Mouse (Mus musculus) intestine, embryonic 15.5 days (tissue): ENCODE measurements around the gene Ccdc141. TPM values are rescaled to one million over a fixed set of nuclear protein-coding genes. Genes with fewer than 3 reads are reported as not detected.
A peak's percentile ranks its signal among the peaks of the same experiment; 100 is the strongest.

Experiments
- ATAC-seq: fragments of 200-750 bp; cut with Nextera tagmentation; 2 replicates; pipeline ENCODE4 v1.8.0; 2017; ENCODE audit warnings: moderate TSS enrichment, moderate library complexity
- H3K27ac ChIP-seq: fragments of 300-500 bp; sonication (generic); 2 replicates; pipeline ENCODE4 v1.5.1; 2015; ENCODE audit warnings: mild to moderate bottlenecking, inconsistent platforms
- H3K27me3 ChIP-seq: fragments of 300-500 bp; sonication (generic); replicated peaks from 2 replicates; pipeline ENCODE4 v1.6.1; 2015; ENCODE audit warnings: inconsistent platforms
- H3K36me3 ChIP-seq: fragments of 300-500 bp; sonication (generic); 2 replicates; pipeline ENCODE4 v1.6.1; 2015; ENCODE audit warnings: inconsistent platforms
- H3K4me1 ChIP-seq: fragments of 300-500 bp; sonication (generic); replicated peaks from 2 replicates; pipeline ENCODE4 v1.6.1; 2015; ENCODE audit warnings: inconsistent platforms
- H3K4me2 ChIP-seq: fragments of 300-500 bp; sonication (generic); replicated peaks from 2 replicates; pipeline ENCODE4 v1.6.1; 2015; ENCODE audit warnings: mild to moderate bottlenecking, inconsistent platforms
- H3K4me3 ChIP-seq: fragments of 300-500 bp; sonication (generic); replicated peaks from 2 replicates; pipeline ENCODE4 v1.5.1; 2015; ENCODE audit warnings: inconsistent platforms
- H3K9ac ChIP-seq: fragments of 300-500 bp; sonication (generic); 2 replicates; pipeline ENCODE4 v1.6.1; 2015; ENCODE audit warnings: inconsistent platforms
- H3K9me3 ChIP-seq: fragments of 300-500 bp; sonication (generic); 2 replicates; pipeline ENCODE4 v1.6.1; 2016; ENCODE audit warnings: inconsistent platforms
- WGBS: fragments of 180-500 bp; shearing (Covaris S2); methylation state at CpG from one replicate; pipeline ENCODE4 v1.1.7; 2015; 5-methylcytosine and 5-hydroxymethylcytosine counted together
- polyA plus RNA-seq: library from polyadenylated mRNA; unstranded; fragments of >200 nt; fragmentation: Nextera tagmentation; extraction: Ambion mirVana; gene quantifications from 2 replicates; pipeline ENCODE4 v1.2.1, GENCODE M21; 2015

The Ccdc141 gene
- polyA plus RNA-seq, 1 experiment from 2014 or later, result 5.6 TPM

GRCm38 (mm10) chr2:77172241-77172671 lies 1.8 kb upstream of the Ccdc141 start:
- H3K9ac ChIP-seq, result no peak overlapping the region

GRCm38 (mm10) chr2:77171444-77172240 lies 1.2 kb upstream of the Ccdc141 start:
- H3K27me3 ChIP-seq, result no peaks in the 10 kb centered on the region
- H3K27ac ChIP-seq, result peak overlapping the region; percentile 59
- H3K4me2 ChIP-seq, result peak overlapping the region; percentile 54
- peaks cover 12% of the 10 kb centered on the region for H3K4me1 ChIP-seq
- H3K4me3 ChIP-seq, result peak overlapping the region; percentile 3; the same call in 1 of the 2 replicates
- peak; percentile 54 for ATAC-seq
- H3K36me3 ChIP-seq, result no peaks in the 10 kb centered on the region
- WGBS, result 26% methylated on average over 23 of the region's 23 CpGs
- H3K9ac ChIP-seq, result no peak overlapping the region
- H3K9me3 ChIP-seq, result no peaks in the 10 kb centered on the region

More at GRCm38 (mm10) chr2:77172241-77172671, 1.8 kb upstream of the Ccdc141 start:
- Histone ChIP-seq H3K27ac (peak overlapping the region; percentile 59; the same call in 1 of the 2 replicates), H3K27me3 (no peaks in the 10 kb centered on the region), H3K4me2 (peak overlapping the region; percentile 54), H3K4me1 (peaks cover 12% of the 10 kb centered on the region), H3K4me3 (no peak overlapping the region), H3K9me3 (no peaks in the 10 kb centered on the region), H3K36me3 (no peaks in the 10 kb centered on the region)
- 54% methylated on average over 10 of the region's 10 CpGs for WGBS
- ATAC-seq, result no peak

GRCm38 (mm10) chr2:77169916-77170632 lies 362 bp downstream of the Ccdc141 start:
- peak overlapping the region; percentile 90 for H3K4me2 ChIP-seq
- H3K27me3 ChIP-seq, result no peaks in the 10 kb centered on the region
- H3K27ac ChIP-seq, result 0 out of 2 replicates have a peak overlapping the region, but pooled peaks have one; percentile 14
- peaks cover 12% of the 10 kb centered on the region for H3K4me1 ChIP-seq
- WGBS, result 3% methylated on average over 21 of the region's 21 CpGs
- peak overlapping the region; percentile 48 for H3K4me3 ChIP-seq
- H3K9ac ChIP-seq, result peak overlapping the region; percentile 54
- H3K9me3 ChIP-seq, result no peaks in the 10 kb centered on the region
- ATAC-seq, result peak; percentile 76
- H3K36me3 ChIP-seq, result no peaks in the 10 kb centered on the region

- peak overlapping the region; percentile 90; the same call in 1 of the 2 replicates for H3K4me2 ChIP-seq
- no peak for ATAC-seq
- H3K9ac ChIP-seq, result no peak overlapping the region
- H3K27ac ChIP-seq, result no peak overlapping the region
- no peaks in the 10 kb centered on the region for H3K9me3 ChIP-seq
- H3K4me1 ChIP-seq, result peaks cover 12% of the 10 kb centered on the region
- no peak overlapping the region for H3K4me3 ChIP-seq
- WGBS, result 77% methylated on average over 4 of the region's 4 CpGs
- no peaks in the 10 kb centered on the region for H3K36me3 ChIP-seq
- H3K27me3 ChIP-seq, result no peaks in the 10 kb centered on the region
Measured at GRCm38 (mm10) chr2:77169218-77169617, 1.2 kb downstream of the Ccdc141 start.

GRCm38 (mm10) chr2:77168781-77169180 lies 1.7 kb downstream of the Ccdc141 start:
- H3K9me3 ChIP-seq, result no peaks in the 10 kb centered on the region
- no peak overlapping the region for H3K4me2 ChIP-seq
- 92% methylated on average over 7 of the region's 7 CpGs for WGBS
- H3K27me3 ChIP-seq, result no peaks in the 10 kb centered on the region
- H3K27ac ChIP-seq, result no peak overlapping the region
- H3K36me3 ChIP-seq, result no peaks in the 10 kb centered on the region
- H3K9ac ChIP-seq, result no peak overlapping the region
- H3K4me3 ChIP-seq, result no peak overlapping the region
- peaks cover 12% of the 10 kb centered on the region for H3K4me1 ChIP-seq
- ATAC-seq, result no peak

GRCm38 (mm10) chr2:77168081-77168685 lies 2.3 kb downstream of the Ccdc141 start:
- H3K4me1 ChIP-seq, result peaks cover 12% of the 10 kb centered on the region
- 87% methylated on average over 13 of the region's 13 CpGs for WGBS
- no peaks in the 10 kb centered on the region for H3K27me3 ChIP-seq
- no peak overlapping the region for H3K9ac ChIP-seq
- no peaks in the 10 kb centered on the region for H3K36me3 ChIP-seq
- no peak overlapping the region for H3K4me2 ChIP-seq
- no peak overlapping the region for H3K27ac ChIP-seq
- H3K4me3 ChIP-seq, result no peak overlapping the region
- ATAC-seq, result no peak
- no peaks in the 10 kb centered on the region for H3K9me3 ChIP-seq

GRCm38 (mm10) chr2:77166366-77166765 lies 4.1 kb downstream of the Ccdc141 start:
- Histone ChIP-seq H3K4me1 (peaks cover 4% of the 10 kb centered on the region), H3K9ac (no peak overlapping the region), H3K36me3 (no peaks in the 10 kb centered on the region), H3K27ac (no peak overlapping the region), H3K4me2 (no peak overlapping the region), H3K4me3 (no peak overlapping the region), H3K9me3 (no peaks in the 10 kb centered on the region), H3K27me3 (no peaks in the 10 kb centered on the region)
- 78% methylated on average over 4 of the region's 4 CpGs for WGBS
- ATAC-seq, result no peak

GRCm38 (mm10) chr2:77164662-77165061 lies 5.8 kb downstream of the Ccdc141 start:
- Histone ChIP-seq H3K9ac (no peak overlapping the region), H3K27me3 (no peaks in the 10 kb centered on the region), H3K36me3 (no peaks in the 10 kb centered on the region), H3K27ac (no peak overlapping the region), H3K4me3 (no peak overlapping the region), H3K4me2 (no peak overlapping the region), H3K9me3 (no peaks in the 10 kb centered on the region), H3K4me1 (no peaks in the 10 kb centered on the region)
- ATAC-seq, result no peak
- 77% methylated on average over 3 of the region's 3 CpGs for WGBS

- WGBS, result 78% methylated on average over 3 of the region's 3 CpGs
- Histone ChIP-seq H3K4me2 (no peak overlapping the region), H3K36me3 (no peaks in the 10 kb centered on the region), H3K27me3 (no peaks in the 10 kb centered on the region), H3K9ac (no peak overlapping the region), H3K4me1 (no peaks in the 10 kb centered on the region), H3K4me3 (no peak overlapping the region), H3K27ac (no peak overlapping the region), H3K9me3 (no peaks in the 10 kb centered on the region)
- no peak for ATAC-seq
Measured at GRCm38 (mm10) chr2:77163381-77163780, 7.1 kb downstream of the Ccdc141 start.

- Histone ChIP-seq H3K9me3 (no peaks in the 10 kb centered on the region), H3K9ac (no peak overlapping the region), H3K27ac (no peak overlapping the region), H3K4me3 (no peak overlapping the region), H3K36me3 (no peaks in the 10 kb centered on the region), H3K4me2 (no peak overlapping the region), H3K4me1 (no peaks in the 10 kb centered on the region), H3K27me3 (no peaks in the 10 kb centered on the region)
- WGBS, result 72% methylated on average over 3 of the region's 3 CpGs
- ATAC-seq, result no peak
Measured at GRCm38 (mm10) chr2:77162135-77162534, 8.3 kb downstream of the Ccdc141 start.

GRCm38 (mm10) chr2:77157546-77157945 lies 12.9 kb downstream of the Ccdc141 start:
- Histone ChIP-seq H3K4me2 (no peak overlapping the region), H3K4me3 (no peak overlapping the region), H3K9ac (no peak overlapping the region), H3K36me3 (no peaks in the 10 kb centered on the region), H3K27ac (no peak overlapping the region), H3K4me1 (no peaks in the 10 kb centered on the region), H3K27me3 (no peaks in the 10 kb centered on the region), H3K9me3 (no peaks in the 10 kb centered on the region)
- 95% methylated on average over 4 of the region's 4 CpGs for WGBS
- ATAC-seq, result no peak

GRCm38 (mm10) chr2:77154080-77154479 lies 16.4 kb downstream of the Ccdc141 start:
- Histone ChIP-seq H3K9me3 (no peaks in the 10 kb centered on the region), H3K27me3 (no peaks in the 10 kb centered on the region), H3K9ac (no peak overlapping the region), H3K4me3 (no peak overlapping the region), H3K36me3 (no peaks in the 10 kb centered on the region), H3K4me1 (no peaks in the 10 kb centered on the region), H3K4me2 (no peak overlapping the region), H3K27ac (no peak overlapping the region)
- no peak for ATAC-seq
- 53% methylated on average over 4 of the region's 4 CpGs for WGBS
